Mouse (Mus musculus) heart, embryonic 14.5 days (tissue): ENCODE data around the gene Serpinb9. TPM values are rescaled to one million over a fixed set of nuclear protein-coding genes. Genes with fewer than 3 reads are reported as not detected.

ENCODE experiments used
- ATAC-seq: fragments of 200-750 bp; cut with Nextera tagmentation; 2 replicates; pipeline ENCODE4 v1.8.0; 2017; ENCODE audit warnings: low read depth, moderate TSS enrichment; ENCODE audit not compliant: insufficient number of reproducible peaks, insufficient read depth, low FRiP score
- H3K27ac ChIP-seq, 2 experiments: fragments of 200-500 bp in 1 of 2; fragments of 300-500 bp in 1 of 2; sonication (generic) in 1 of 2; replicated peaks in 1 of 2; 2 replicates each; pipeline ENCODE4 v1.5.1; 2012 to 2014; ENCODE audit warnings: low read depth in 2 of 2, low read length in 2 of 2, control low read depth in 1 of 2, mild to moderate bottlenecking in 1 of 2, mixed read lengths in 1 of 2; ENCODE audit not compliant: control insufficient read depth in 1 of 2, insufficient read depth in 1 of 2
- H3K27me3 ChIP-seq: fragments of 300-500 bp; sonication (generic); 2 replicates; pipeline ENCODE4 v1.6.1; 2014; ENCODE audit warnings: mild to moderate bottlenecking, low read length, control low read depth; ENCODE audit not compliant: control insufficient read depth, insufficient read depth
- H3K36me3 ChIP-seq: fragments of 300-500 bp; sonication (generic); 2 replicates; pipeline ENCODE4 v1.6.1; 2014; ENCODE audit warnings: mild to moderate bottlenecking, control low read depth, low read length, mixed read lengths; ENCODE audit not compliant: control insufficient read depth, insufficient read depth
- H3K4me1 ChIP-seq, 2 experiments: fragments of 200-500 bp in 1 of 2; fragments of 300-500 bp in 1 of 2; sonication (generic) in 1 of 2; 2 replicates each; pipeline ENCODE4 v1.6.1; 2012 to 2014; ENCODE audit warnings: low read length in 2 of 2, control low read depth in 1 of 2, mixed read lengths in 1 of 2; ENCODE audit not compliant: control insufficient read depth in 2 of 2, insufficient read depth in 2 of 2
- H3K4me2 ChIP-seq: fragments of 300-500 bp; sonication (generic); 2 replicates; pipeline ENCODE4 v1.6.1; 2014; ENCODE audit warnings: mild to moderate bottlenecking, low read length
- H3K4me3 ChIP-seq, 2 experiments: fragments of 200-500 bp in 1 of 2; fragments of 300-500 bp in 1 of 2; sonication (generic) in 1 of 2; 2 replicates each; pipeline ENCODE4 v1.5.1; 2012 to 2014; ENCODE audit warnings: low read length in 2 of 2, mild to moderate bottlenecking in 2 of 2, control low read depth in 1 of 2, low read depth in 1 of 2, moderate library complexity in 1 of 2; ENCODE audit not compliant: control insufficient read depth in 1 of 2, insufficient read depth in 1 of 2
- H3K9ac ChIP-seq: fragments of 300-500 bp; sonication (generic); 2 replicates; pipeline ENCODE4 v1.6.1; 2014; ENCODE audit warnings: mild to moderate bottlenecking, low read length
- H3K9me3 ChIP-seq: fragments of 300-500 bp; sonication (generic); 2 replicates; pipeline ENCODE4 v1.6.1; 2016; ENCODE audit warnings: low read length, control low read depth; ENCODE audit not compliant: control insufficient read depth
- WGBS: fragments of 180-500 bp; shearing (Covaris S2); extraction: QIAGEN DNeasy Blood & Tissue Kit; methylation state at CpG from one replicate; pipeline ENCODE4 v1.1.7; 2014; 5-methylcytosine and 5-hydroxymethylcytosine counted together
- polyA plus RNA-seq: library from polyadenylated mRNA; unstranded; fragments of >200 nt; fragmentation: Nextera tagmentation; extraction: Ambion mirVana; gene quantifications from 2 replicates; pipeline ENCODE4 v1.2.1, GENCODE M21; 2014

The Serpinb9 gene
- polyA plus RNA-seq, 1 experiment from 2014 or later, result 9.0 TPM

DNA sequence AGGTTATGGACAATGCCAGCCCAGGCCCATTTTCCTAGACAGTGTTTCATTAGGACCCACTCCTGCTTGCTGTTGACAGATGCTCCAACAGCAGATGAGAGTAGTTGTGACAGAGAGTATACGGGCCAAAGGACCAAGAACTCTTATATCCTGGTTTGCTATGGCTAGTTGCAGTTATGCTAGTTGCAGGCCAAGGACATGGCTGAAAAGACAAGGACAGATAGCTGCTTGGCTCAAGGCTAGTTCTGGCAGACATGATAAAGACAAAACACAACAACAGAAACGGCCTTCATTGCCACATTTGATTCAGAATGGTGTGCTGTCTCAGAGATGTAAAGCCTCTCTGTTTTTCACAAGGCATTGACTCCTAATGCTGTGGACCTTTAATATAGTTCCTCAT is 27.3 kb upstream of the Serpinb9 start:
- Histone ChIP-seq H3K4me2 (no peak overlapping the region), H3K27ac (no peak overlapping the region), H3K36me3 (peaks cover 3% of the 10 kb centered on the region; the same call in 1 of the 2 replicates), H3K9me3 (no peaks in the 10 kb centered on the region), H3K4me1 (peaks cover 0 to 3% of the 10 kb centered on the region in 2 experiments; a peak in 1 of 4 replicates), H3K9ac (no peak overlapping the region), H3K4me3 (no peak overlapping the region), H3K27me3 (no peaks in the 10 kb centered on the region)
- WGBS, result 15% methylated on average over 2 of the region's 2 CpGs
- ATAC-seq, result no peak

DNA sequence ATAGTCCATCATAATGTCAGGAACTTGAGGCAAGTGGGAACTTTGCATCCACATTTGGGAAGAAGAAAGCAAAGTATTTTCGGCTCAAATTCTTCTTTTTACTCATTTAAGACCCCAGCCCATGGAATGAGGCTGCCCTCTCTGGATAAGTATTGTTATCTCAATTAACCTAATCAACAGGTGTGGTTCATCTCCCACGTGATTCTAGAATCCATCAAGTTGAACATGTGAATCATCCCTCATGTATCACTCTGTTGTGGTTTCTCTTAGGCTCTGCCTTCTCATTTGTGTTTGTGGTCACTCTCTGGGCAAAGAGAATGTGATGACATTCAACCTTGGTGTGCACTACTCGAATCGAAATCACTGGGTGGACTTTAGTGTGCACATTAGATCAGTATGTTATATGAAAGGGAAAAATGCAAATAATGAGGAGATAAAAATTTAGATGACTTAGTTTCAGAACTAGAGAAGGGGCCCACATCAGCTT is 20.5 kb upstream of the Serpinb9 start:
- no peak for ATAC-seq

DNA sequence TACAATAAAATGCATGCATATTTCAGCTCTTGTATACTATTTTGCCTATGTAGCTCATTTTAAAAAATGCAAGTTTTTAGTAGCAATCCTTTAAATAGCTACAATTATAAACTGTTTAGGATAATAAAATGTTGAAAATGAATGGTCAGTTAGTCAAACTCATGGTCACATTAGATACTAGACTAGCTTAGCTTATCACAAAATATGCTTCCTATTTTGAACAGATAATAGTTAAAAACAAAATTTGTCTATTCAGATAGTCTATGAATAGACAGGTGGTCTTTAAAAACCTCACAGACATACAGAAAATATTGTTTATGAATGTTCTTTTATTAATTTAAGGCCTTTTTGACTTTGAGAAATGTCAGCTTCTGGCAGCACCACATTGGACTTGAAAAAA is 16.8 kb upstream of the Serpinb9 start:
- Histone ChIP-seq H3K27ac (no peak overlapping the region), H3K9ac (no peak overlapping the region), H3K4me2 (no peak overlapping the region), H3K9me3 (no peaks in the 10 kb centered on the region), H3K27me3 (no peaks in the 10 kb centered on the region), H3K36me3 (no peaks in the 10 kb centered on the region), H3K4me3 (no peak overlapping the region), H3K4me1 (no peaks in the 10 kb centered on the region)
- ATAC-seq, result no peak

More for the DNA sequence above, 20.5 kb upstream of the Serpinb9 start:
- Histone ChIP-seq H3K36me3 (no peaks in the 10 kb centered on the region), H3K4me3 (no peak overlapping the region), H3K9me3 (no peaks in the 10 kb centered on the region), H3K27ac (no peak overlapping the region), H3K27me3 (no peaks in the 10 kb centered on the region), H3K9ac (no peak overlapping the region), H3K4me1 (no peaks in the 10 kb centered on the region), H3K4me2 (no peak overlapping the region)
- 79% methylated on average over 4 of the region's 4 CpGs for WGBS

DNA sequence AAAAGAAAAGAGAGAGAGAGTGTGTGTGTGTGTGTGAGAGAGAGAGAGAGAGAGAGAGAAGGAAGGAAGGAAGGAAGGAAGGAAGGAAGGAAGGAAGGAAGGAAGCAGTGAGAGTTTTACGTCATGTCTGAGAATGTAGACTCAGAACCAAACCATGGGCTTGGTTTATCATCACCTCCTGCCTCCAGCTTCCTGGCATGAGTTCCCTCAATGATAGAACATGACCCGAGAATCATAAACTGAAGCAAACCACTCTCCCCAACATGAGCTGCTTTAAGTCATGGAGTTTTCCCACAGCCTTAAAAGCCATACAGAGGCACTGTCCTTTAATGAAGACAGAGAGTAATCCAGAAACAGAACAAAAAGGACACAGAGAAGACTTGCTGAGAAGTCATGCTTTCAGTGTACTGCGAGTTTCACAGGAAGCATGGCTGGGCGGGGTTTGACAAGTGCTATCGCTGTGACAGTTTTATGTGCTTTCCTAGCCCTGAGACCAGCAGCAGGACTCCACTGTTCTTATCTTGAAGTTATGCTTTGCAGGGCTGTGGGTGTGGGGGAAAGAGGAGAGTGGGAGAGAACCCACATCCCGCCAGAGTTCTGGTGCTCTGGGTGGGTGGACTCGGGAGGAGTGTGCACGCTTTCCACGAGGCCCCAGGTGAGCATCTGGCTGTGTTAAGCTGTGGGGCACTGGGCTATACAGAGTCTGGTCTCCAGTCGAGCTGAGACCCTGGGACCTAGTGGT is 9.7 kb upstream of the Serpinb9 start:
- Histone ChIP-seq H3K36me3 (no peaks in the 10 kb centered on the region), H3K9ac (no peak overlapping the region), H3K4me2 (0 out of 2 replicates have a peak overlapping the region, but pooled peaks have one; percentile 18), H3K4me1 (peaks cover 5 to 8% of the 10 kb centered on the region in 2 experiments), H3K9me3 (no peaks in the 10 kb centered on the region), H3K27me3 (no peaks in the 10 kb centered on the region), H3K4me3 (no peak overlapping the region), H3K27ac (peak overlapping the region; percentile 14 to 62; a peak in 1 of 4 replicates)
- ATAC-seq, result no peak; the same call in 1 of the 2 replicates
- WGBS, result 42% methylated on average over 10 of the region's 10 CpGs

DNA sequence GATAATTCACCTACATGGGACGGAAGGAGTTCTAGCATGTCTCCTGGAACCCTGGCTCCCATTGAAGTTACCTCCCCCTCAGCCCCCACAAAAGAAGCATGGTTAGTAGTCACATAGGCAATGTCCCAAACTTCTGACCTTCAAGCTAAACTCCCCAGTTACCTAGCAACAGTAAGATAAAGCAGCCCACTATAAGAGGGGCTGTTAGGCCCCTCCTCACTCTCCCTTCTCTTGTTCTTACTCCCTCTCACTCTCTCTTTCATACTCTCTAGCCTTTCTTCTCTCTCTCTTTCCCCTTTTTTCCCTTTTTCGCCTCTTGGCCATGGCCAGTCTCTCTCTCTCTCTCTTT is 9.2 kb upstream of the Serpinb9 start:
- 75% methylated on average over 2 of the region's 2 CpGs for WGBS
- H3K9me3 ChIP-seq, result no peaks in the 10 kb centered on the region
- H3K4me2 ChIP-seq, result 0 out of 2 replicates have a peak overlapping the region, but pooled peaks have one; percentile 18
- no peaks in the 10 kb centered on the region for H3K27me3 ChIP-seq
- no peak overlapping the region for H3K4me3 ChIP-seq
- peaks cover 5 to 8% of the 10 kb centered on the region in 2 experiments for H3K4me1 ChIP-seq
- no peak overlapping the region for H3K9ac ChIP-seq
- no peaks in the 10 kb centered on the region for H3K36me3 ChIP-seq
- peak overlapping the region in 1 of 2 experiments; percentile 62; a peak in 1 of 4 replicates for H3K27ac ChIP-seq
- no peak for ATAC-seq

DNA sequence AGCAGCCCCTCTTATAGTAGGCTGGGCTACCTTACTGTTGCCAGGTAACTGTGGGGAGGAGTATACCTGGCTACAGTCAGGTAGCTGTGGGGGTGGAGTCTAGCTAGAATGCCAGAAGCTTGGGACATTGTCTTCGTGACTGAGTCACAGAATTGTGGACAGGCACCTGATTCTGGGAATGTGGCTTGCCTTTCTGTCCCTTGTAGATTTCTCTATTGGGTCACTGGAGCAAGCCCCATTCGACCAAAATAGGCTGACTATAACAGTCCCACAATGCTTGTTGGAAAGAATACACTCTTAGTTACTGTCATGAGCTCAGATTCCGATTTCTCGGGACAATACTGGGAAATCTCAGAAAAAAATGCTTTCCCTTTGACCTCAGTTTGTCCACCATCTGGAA is 8.0 kb upstream of the Serpinb9 start:
- H3K4me2 ChIP-seq, result no peak overlapping the region
- H3K27me3 ChIP-seq, result no peaks in the 10 kb centered on the region
- WGBS, result 72% methylated on average over 4 of the region's 4 CpGs
- no peaks in the 10 kb centered on the region for H3K36me3 ChIP-seq
- H3K9ac ChIP-seq, result no peak overlapping the region
- H3K9me3 ChIP-seq, result no peaks in the 10 kb centered on the region
- H3K4me3 ChIP-seq, result no peak overlapping the region
- H3K27ac ChIP-seq, result no peak overlapping the region
- H3K4me1 ChIP-seq, result peaks cover 5 to 8% of the 10 kb centered on the region in 2 experiments
- ATAC-seq, result no peak

DNA sequence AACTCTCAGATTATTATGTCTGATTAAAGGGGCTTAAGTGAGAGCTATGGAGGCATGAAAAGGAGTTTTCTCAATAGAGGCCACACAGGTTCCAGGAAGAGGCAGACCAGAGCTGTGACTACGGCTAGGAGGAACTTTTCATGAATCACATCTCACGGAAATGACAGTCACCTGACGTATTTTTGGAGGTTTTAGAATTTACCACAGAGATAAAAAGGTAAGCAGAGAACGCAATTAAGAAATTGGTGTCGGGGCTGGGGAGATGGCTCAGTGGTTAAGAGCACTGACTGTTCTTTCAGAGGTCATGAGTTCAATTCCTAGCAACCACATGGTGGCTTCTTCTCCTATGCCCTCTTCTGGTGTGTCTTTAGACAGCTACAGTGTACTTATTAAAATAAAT is 1.7 kb upstream of the Serpinb9 start:
- Histone ChIP-seq H3K4me2 (no peak overlapping the region), H3K36me3 (no peaks in the 10 kb centered on the region), H3K9me3 (no peaks in the 10 kb centered on the region), H3K4me3 (no peak overlapping the region), H3K9ac (no peak overlapping the region), H3K27ac (no peak overlapping the region), H3K27me3 (no peaks in the 10 kb centered on the region), H3K4me1 (peaks cover 2 to 7% of the 10 kb centered on the region in 2 experiments)
- no peak for ATAC-seq
- 93% methylated on average over 5 of the region's 5 CpGs for WGBS
